Mouse (Mus musculus) regulatory T cell (primary cell): ENCODE results near the gene Olfm1.

Source experiments
- in situ Hi-C: fragments of 300-600 bp; cut with MboI, MseI; formaldehyde crosslinking; loops from one replicate; pipeline ENCODE4 v1.15.1; 2025; ENCODE audit warnings: high pct_unique_total_duplicates

Olfm1 gene

GRCm38 (mm10) chr2:28228364-28228763, 35.6 kb downstream of the Olfm1 start:
- in situ Hi-C loops, result no loop called here

GRCm38 (mm10) chr2:28235129-28235528, 42.3 kb downstream of the Olfm1 start:
- in situ Hi-C loops, result no loop called here

GRCm38 (mm10) chr2:28236447-28236846, 43.7 kb downstream of the Olfm1 start:
- in situ Hi-C loops, result no loop called here

- in situ Hi-C loops, result no loop called here
Measured at GRCm38 (mm10) chr2:28239616-28240015, 46.8 kb downstream of the Olfm1 start.

- in situ Hi-C loops, result no loop called here
Measured at GRCm38 (mm10) chr2:28240920-28241319, 48.1 kb downstream of the Olfm1 start.

DNA sequence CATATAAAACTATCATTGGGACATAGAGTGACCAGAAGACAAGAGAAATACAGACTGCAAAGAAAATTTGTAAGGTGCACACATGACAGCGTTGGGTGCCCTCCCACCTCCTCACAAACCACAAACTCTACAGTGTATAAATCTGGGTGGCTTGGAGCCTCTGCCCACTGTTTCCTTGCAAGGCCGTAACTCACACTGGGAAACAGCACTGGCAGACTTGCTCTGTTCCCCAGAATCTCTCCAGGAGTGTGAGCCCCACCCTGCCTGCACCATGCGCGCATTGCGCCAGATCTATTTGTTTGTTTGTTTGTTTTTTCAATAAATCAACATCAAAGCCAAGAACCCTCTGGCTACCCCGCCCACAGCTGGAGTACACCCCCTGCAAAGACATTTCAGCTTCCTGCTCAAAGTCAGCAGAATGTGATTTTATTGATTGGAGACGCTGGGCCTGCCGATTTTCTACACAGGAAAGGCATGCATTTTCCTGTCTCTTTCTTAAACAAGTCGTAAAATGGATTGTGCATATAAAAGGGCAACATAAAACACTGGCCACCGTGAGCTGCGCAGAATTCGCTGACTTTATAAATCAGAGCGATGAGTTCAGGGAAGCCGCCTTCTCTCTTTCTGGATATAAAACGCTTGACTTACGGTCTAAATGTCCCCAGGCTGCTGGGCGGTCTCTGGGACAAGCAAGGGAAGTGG, 48.9 kb downstream of the Olfm1 start:
- in situ Hi-C loops, result no loop called here

GRCm38 (mm10) chr2:28242222-28242543, 49.4 kb downstream of the Olfm1 start:
- in situ Hi-C loops, result no loop called here

GRCm38 (mm10) chr2:28244667-28245395, 52.0 kb downstream of the Olfm1 start:
- in situ Hi-C loops, result no loop called here

DNA sequence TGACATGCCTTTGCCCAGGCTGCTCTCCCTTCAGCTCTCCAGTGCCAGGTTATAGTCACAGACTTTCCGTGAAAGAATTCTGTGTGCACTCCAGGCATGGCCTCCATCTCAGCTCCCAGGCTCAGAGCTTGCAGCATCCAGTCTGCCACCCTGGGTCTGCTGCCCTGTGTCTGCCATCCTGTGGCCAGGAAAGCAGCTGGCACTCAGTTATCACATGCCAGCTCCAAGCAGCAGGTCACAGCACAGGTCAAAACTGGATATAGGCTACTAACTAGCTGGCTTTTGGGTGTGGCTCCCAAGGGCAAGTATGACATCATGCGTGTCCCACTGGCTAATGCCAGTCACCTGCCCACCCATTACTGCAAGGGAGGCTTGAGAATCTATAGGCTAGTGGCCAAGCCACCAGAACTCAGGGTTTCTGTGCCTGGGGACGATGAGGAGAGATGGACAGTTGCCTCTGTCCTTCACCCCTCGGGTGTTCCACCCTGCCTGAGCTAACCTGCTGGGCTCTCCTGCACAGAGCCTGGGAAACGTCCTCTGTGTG, 53.4 kb downstream of the Olfm1 start:
- in situ Hi-C loops, result no loop called here

GRCm38 (mm10) chr2:28247098-28247497, 54.3 kb downstream of the Olfm1 start:
- in situ Hi-C loops, result no loop called here

- in situ Hi-C loops, result no loop called here
Measured at GRCm38 (mm10) chr2:28252554-28252953, 59.8 kb downstream of the Olfm1 start.

DNA sequence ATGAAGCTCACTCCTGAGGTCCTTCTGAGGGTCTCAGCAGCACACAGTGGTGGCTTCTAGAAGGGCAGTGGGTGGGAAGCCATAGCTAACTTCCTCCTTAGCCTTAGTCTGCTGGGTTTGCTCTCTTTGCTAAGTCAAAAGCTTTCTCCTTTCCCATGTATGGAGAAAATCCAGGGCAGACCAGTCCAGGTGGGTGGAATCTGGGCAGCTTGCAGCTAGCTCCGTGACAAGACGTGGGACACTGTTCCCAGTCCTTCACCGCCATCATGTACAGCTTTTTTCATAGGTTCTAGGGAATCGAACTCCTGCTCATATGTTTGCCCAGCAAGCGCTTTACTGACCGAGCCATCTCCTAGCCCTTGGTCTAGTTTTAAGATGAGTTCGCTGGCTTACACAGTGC, 63.2 kb downstream of the Olfm1 start:
- in situ Hi-C loops, result no loop called here

- in situ Hi-C loops, result no loop called here
Measured at GRCm38 (mm10) chr2:28261438-28261837, 68.6 kb downstream of the Olfm1 start.

DNA sequence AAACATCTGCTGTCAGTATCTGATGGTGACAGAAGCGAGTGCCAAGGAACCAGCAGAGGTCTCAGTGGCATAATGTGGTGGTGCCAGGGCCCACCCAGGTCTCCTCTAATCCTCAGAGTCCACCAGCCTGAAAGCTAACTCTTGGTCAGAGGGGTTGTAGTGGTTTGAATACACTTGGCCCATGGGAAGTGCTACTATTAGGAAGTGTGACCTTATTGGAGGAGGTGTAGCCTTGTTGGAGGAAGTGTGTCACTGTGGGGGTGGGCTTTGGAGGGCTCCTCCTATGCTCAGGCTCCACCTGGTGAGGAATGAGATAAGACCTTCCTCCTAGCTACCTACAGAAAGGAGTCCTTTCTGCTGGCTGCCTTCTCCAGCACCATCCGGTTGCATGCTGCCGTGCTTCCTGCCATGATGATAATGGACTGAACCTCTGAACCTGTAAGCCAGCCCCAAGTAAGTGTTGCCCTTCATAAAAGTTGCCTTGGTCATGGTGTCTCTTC, 75.0 kb downstream of the Olfm1 start:
- in situ Hi-C loops, result no loop called here

GRCm38 (mm10) chr2:28270561-28270960, 77.8 kb downstream of the Olfm1 start:
- in situ Hi-C loops, result no loop called here

DNA sequence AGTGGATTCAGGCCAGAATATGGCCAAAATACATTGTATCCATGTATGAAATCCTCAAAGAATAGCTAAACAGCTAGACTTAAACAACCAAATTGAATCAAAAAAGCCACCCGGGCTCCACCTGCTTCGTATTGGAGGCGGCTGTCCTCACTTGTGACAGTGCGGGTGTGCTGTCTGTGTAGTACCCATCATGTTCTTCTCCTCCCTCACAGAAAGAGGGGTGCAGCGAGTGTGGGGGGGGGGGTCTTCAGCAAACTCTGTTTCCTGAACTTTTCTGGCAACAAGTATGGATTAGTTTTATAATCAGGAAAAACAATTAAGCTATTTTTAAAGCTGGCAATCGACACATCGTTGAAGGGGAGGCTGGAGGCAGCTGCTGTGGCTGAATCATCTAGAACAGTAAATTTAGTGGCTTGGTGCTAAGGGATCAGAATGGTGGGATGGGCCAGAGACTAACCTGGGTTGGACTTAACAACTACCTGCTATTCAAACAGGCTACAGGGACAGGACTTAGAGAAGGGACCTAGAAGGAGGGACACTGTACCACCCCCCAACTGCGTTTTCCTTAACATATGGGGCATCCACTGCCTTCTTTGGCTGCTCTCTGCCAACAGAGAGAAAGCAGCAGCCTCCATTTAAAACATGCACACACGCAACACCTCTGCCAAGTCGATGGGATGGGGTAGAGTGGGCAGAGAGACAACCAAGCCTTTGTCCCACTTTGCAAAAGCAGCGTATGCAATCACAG, 79.6 kb downstream of the Olfm1 start:
- in situ Hi-C loops, result no loop called here

- in situ Hi-C loops, result no loop called here
Measured at GRCm38 (mm10) chr2:28274006-28274405, 81.2 kb downstream of the Olfm1 start.

DNA sequence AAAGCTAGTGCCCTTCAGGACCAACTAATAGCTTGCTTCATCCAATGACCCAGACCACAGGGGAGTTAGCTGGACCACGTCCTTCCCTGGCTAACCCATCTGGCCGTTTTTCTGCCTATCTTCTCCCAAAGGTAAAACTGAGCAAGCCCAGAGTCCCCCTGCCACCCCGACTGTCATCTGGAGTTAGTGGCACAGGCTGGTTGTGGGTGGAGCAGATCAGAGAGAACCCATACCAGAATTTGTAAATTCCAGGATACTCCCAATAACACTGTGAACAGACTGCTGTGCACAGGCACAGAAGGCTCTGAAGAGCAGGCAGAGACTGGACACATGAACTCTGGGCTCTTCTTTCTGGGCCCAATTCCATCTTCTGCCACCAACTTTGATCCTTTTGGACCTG, 82.6 kb downstream of the Olfm1 start:
- in situ Hi-C loops, result no loop called here

DNA sequence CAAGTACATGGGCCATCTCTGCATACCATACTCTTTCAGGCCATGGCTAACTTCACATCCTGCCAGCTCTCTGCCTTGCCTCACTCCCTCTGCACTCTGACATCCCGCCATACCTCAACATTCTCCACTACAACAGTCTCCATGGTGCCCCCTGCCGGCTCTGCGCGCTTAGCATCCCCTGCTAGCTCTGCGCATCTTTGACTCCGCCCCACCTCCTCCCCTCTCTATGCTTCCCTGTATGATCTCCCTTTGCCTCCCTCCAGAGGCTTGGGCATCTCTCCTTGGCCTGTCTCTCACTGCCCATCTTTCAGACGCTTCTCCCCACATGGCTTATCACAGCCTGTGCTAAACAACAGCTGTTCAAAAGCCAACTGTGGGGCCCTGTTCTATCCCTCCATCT, 85.4 kb downstream of the Olfm1 start:
- in situ Hi-C loops, result no loop called here

GRCm38 (mm10) chr2:28278853-28279252, 86.1 kb downstream of the Olfm1 start:
- in situ Hi-C loops, result no loop called here
